Mouse (Mus musculus): Measurements from ENCODE around the gene Cav3.

The Cav3 gene

DNA sequence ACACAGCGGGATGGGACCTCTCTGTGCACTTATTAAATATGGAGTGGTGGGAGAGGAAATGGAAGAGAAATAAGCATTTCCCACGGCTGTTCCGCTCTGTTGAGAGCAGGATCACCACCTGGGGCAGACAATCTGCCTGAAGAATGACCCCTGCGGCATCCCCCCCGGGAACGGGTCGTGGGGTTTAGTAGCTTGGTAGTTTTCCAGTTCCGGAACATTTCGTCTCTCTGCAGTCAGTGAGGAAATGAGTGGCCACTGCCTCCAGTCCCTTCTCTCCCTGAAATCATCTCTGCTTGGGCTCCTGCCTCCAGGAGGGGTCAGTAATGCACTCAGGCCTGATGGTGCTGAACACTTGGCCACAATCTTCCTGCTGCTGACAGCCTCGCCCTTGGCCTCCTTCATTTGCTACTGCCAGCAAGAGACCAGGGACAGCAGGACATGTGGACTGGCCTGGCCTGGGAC, 35.3 kb downstream of the Cav3 start:
- DNase-seq (ENCODE audit: low read depth, low spot score), result no peak

DNA sequence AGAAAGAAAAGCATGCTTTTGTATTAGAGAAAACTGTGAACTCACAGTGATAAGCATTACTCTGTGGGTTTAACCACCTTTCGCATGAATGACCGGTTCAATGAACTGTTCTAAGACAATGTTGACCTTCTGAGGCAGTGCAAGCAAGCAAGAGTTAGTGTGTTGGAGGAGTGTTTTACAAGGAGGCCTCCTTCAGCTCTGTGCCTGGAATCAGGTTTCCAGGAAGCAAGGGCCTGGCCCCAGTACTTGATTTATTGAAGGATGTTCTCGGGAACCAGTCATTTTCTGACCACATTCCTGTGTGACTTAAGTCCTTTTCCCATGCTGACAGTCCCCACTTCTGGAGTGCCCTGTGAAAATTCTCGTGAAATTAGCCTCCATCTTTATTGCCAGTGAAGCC, 35.9 kb downstream of the Cav3 start:
- DNase-seq (ENCODE audit: low read depth, low spot score), result no peak

DNA sequence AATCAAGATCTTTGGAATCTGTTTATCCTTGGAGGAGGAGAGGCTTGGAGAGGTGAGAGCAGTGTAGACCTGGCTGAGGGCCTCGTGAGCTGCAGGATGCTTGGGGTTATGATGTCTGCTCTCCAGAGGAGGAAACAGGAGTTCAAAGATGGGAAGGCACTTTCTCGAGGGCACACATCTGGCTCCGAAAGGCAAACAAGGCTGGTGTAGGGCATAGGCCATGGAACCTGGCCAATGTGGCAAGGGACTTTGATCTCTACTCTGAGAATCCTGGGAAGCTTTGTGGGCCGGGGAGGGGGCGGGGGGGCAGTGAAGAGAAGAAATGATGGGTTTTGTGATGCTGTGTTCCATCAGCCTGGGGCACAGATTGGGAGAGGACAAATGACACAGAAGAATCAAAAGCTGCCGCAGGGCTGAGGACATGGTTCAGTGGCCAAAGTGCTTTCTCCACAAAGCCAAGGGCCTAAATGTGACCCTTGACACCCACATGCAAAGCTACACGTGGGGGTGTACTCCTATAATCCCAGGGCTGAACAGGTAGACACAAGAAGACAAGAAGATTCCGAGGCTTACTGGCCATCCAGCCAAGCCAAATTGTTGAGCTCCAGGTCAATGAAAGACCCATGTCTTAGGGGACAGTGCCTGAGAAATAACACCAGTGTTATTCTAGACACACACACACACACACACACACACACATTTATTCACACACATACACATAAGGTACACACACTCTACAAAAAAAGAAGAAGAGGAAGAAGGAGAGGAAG, 37.2 kb downstream of the Cav3 start:
- DNase-seq (ENCODE audit: low read depth, low spot score), result no peak

DNA sequence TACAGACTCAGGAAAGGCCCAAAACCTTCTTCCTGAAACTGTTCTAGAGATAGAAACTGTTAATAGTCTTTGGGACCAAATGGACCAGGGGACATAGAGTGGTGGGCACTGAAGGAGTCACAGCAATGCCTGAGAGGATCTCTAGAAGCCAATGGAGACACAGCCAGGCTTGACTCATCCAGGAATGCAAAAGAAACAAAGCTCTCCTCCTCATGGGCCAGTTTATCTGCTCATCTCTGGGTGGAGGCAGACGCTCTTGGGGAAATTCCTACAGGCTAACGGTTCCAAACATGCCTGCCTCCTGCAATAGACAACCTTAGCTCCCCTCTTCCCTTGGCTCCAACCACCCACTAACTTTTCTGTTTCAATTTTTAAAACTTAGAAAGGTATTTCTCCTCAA, 38.2 kb downstream of the Cav3 start:
- DNase-seq (ENCODE audit: low read depth, low spot score), result no peak

DNA sequence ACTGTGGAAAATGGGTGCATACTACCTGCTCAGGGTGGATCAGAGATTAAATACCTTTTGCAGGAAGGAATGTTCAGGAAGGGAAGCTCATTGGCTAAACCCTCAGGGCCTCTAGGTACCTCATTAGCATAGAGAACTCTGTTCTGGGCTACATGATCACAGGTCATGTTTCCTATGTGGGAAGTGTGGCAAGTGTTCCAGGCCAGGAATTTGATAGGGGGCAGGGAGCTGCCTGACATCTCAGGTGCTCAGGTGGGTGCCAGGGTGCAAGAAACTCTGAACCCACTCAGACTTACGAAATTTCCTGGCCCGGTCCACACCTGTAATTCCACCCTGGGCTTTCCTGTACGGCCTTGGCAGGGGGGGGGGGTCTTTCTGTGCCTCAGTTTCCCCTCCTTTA, 39.4 kb downstream of the Cav3 start:
- DNase-seq (ENCODE audit: low read depth, low spot score), result no peak

DNA sequence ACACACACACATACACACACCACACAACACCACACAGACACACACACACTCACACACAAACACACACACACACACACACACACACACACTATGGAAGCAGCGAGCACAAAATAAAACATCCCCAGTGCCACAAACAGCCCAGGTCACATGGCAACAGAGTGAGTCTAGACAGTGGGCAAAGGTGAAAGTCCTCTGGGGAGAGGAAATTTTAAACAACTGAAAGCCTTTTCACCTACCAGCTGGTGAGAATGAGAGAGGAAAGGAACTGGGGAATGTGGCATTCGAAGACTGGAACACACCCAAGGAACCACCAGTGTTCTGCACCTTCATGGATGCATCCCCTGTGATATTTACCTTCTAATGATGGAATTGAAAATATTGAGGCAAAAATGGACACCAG, 40.2 kb downstream of the Cav3 start:
- DNase-seq (ENCODE audit: low read depth, low spot score), result no peak

DNA sequence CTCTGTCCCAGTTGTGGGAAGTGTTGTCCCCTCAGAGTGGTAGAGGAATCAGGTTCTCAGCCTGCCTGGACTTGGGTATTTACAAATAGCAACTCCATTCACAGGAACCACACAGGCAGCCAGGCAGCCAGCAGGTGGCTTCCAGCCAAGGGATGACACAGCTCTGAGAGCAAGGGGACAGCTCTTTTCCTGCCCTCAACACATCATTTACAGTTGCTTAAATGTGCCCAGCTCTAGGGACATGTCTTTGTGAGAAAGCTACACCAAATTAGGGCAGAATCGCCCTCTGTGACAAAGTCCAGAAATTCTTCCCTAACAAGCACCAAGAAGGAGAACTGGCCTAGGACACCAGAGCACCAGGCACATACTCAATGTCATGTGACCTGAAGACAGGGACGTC, 41.9 kb downstream of the Cav3 start:
- no peak for DNase-seq (ENCODE audit: low read depth, low spot score)

DNA sequence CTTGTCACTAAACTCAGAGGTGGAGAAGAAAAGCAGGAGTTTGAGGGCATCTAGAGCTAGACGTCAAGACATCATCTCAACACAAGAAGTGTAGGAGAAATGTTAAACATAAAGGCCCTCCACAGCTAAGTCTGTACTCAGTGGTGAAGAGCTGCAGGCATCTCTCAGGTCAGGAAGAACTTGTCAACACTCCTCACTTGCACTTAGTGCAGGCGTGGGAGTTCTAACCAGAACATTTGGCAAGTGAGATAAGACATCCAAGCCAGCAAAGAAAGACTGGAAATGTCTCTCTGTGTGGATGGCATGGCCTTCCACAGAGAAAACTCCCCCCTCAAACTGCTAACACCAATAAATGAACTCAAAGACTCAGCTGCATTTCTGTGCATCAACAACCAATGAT, 48.3 kb downstream of the Cav3 start:
- DNase-seq (ENCODE audit: low read depth, low spot score), result no peak

DNA sequence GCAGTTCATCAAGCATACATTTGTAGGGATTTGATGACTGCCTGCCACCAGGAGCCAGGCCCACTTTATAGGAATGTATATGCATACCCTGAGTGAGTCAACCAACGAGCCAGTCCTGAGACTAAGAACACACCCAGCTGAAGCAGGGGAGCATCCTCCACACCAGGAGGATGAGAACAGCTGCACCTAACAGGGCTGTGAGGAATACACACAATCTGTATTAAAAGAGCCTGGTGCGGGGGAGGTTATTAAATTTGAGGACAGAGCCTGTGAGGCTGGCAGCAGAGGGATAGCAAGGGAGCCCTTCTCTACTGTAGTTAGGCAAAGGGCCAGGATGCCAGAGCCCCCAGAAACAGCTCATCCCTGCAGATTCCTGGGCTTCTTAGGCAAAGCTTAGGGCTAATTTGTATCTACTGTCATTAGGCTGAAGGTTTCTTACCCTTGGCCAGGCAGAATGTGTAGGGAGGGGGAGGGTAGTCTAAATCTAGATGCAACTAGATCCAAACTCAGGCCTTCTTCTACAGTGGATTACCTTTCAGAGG, 50.4 kb downstream of the Cav3 start:
- DNase-seq (ENCODE audit: low read depth, low spot score), result no peak

DNA sequence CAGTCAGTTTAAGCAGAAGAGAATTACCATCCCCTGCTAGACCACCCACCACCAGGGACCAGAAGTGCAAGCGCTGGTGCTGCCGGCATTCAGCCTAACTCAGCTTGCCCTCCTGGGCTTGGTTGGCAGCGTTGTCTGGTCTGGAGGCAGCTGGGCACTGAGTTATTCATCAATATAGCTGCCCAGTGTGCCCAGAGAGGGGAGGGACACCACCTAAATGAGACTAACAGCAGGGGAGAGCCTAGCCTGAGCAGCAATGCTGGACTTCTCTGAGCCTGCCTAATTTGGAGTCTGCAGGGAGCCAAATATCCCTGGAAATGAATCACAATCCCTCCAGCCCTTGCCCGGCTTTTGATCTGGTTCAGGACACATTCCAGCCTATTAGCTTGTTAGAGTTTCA, 51.0 kb downstream of the Cav3 start:
- DNase-seq (ENCODE audit: low read depth, low spot score), result no peak

DNA sequence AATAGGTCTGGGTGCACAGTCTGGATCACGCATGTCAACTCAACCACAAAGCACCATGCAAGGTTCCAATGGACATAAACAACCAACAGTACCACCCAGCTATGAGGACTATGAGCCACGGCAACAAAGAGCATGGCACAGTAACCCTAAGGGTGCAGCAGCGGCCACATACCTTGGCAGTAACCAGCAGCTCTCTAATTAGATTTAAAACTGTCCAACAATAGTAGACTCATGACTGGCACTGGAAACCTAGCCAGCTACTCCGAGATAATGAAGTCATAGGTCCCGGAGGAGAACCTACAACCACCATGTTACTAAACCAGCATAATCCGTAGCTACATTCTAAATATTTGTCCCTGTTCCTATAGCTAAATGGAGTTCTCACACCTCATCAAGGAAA, 55.3 kb downstream of the Cav3 start:
- no peak for DNase-seq (ENCODE audit: low read depth, low spot score)

DNA sequence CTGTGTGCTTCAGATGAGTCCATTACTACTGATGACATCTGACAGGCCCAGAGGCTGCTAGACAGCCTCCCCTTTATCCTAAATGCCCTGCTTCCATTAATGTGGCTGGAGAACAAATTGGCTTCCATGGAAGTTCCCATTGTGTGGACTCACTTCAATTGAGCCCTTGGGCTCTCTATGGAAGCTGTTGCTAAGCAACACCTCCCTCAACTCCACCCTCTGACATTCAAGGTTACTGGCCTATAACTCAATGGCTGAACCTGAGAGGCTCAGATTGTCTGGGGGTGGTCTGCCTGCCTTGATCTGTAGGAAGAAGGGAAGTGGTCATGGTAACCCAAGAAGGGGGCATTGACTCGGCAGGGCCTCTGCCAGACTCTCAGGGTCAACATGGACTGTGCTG, 57.2 kb downstream of the Cav3 start:
- DNase-seq (ENCODE audit: low read depth, low spot score), result peak; percentile 59

DNA sequence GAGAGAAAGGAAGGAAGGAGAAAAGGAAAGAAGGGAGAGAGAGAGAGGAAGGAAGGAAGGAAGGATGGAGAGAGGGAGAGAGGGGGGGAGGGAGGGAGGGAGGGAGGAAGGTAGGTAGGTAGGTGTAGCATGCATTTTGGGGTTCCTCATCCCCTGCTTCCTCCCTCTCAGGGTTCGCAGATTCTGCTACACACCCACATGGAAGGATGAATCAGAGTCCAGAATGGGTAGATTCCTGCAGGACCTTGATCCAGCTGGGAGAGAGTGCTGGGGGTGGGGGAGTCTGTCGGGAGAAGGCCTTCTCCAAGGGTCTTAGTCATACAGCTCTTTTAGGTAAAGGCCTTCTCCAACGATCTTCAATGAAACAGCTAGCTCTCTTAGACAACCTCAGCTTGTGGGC, 58.3 kb downstream of the Cav3 start:
- no peak for DNase-seq (ENCODE audit: low read depth, low spot score)

DNA sequence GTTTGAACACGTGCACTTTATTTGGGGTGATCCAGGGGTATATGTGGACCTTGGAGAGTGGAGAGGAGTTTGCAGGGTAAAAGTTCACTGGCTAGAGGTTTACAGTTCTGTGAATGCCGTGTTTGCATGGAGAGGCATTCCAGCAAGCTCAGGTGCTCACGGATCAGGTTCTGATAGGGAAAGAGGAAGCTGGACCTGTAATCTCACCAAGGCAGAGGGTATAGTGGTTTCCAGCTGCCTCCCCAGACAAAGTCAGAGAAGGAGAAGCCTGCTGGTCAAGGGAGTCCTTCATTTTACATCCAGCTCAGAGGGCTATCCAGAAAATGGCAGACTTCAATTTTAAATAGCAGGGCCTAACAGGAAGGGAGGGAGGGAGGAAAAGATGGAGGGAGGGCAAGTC, 58.7 kb downstream of the Cav3 start:
- DNase-seq (ENCODE audit: low read depth, low spot score), result no peak

Measured in ZHBTc4 (cell line).